Mouse (Mus musculus) c-Kit-positive CD71-positive TER-119-negative erythroid progenitor cells, embryonic 14.5 days (primary cell): ENCODE results near the gene Abat.

Source experiments
- DNase-seq: peaks from one replicate; pipeline ENCODE4 v3.0.0-alpha.2; 2013; ENCODE audit warnings: low read depth

Gene Abat

DNA sequence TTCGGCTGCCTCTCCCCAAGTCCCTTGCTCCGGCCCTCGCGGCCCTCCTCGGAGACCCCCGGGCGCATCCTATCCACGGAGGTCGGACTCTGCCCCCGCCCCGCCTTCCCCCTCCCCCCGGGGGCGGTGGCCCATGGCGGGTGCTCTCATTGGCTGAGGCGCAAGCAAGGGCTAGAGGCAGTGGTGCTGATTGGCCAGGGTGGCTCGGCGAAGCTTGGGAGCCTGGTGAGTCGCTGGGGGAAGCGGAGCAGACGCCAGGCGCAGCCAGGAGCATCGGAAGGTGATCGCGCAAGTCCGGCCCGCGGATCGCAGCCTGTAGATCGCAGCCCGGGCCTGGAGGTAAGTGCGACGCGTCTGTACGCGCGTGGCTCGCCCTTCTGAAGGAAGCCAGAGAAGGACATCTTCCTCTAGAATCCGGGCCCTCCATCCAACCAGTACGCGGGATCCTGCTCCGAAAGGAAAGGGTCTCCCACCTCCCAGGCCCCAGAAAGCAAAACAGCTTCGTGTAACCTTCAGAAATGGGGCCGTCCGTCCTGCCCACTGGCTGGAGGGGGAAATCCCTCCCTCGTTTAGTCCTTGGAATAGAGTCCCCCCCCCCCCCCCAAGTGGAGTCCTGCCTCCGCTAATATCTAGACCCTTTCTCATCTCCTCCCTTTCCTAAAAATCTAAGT lies at the start of gene Abat:
Gene Abat, plus strand, starts transcription at position 194 of the 671 bp plus-strand sequence.
- DNase-seq: peak; percentile 24

DNA sequence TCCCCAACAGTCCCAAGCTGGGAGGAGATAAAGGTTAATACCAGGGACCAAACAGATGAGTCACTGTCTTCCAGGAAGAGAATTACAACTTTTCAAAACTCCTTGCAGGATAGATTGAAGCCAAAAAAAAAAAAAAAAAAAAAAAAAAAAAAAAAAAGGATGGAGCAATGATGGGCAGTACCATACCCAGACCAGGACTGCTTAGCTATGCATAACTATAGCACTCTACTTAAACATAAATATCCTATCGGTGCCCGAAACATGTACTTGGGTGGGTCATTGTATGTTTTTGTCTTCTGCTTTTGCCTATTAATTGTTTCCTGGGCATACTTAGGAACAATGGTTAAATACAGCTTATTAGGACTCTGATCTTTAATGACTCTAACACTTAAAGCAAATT lies 43.1 kb upstream of the Abat start:
- no peak for DNase-seq

DNA sequence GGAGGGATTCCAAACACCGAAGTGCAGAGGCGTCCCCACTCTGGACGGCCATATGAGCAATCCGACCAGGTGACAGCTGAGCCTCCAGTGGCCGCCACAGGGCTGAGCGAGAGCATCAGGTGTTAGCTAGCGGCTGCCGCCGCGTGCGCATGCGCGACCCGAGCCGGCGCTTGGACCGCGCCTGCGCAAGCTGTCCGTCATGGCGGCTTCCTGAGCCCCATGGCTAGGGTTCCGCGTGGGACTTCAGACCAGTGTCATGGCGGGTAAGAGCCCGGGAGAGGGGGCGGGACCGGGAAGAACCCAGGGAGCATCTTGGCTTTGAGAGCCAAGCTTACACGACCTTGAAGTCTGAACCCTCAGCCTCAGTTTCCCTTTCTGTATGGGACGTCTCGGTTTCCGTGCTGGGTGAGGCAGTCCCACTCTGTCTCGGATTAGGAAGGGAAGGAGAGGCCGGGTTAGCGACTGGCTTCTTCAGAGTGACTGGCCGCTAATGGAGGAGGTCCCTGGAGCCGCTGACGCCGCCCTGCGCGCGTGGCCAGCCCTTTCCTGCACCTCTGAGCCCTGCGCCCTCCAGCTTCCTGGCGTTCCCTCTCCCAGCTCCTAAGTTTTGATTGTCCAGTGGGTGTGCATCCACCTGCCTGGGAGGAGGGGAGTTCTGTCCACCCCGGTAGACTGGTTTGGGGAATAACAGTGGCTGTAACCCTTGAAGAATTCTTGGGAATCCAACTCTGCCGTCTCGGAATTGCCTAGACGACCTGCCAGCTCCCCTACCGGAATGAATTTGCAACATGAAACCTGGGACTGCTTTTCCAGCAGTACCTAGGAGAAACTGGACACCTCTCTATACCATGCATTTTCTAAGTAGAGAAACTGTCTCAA lies 42.4 kb upstream of the Abat start, which contains the start of gene Mettl22:
Gene Mettl22, plus strand, starts transcription at position 186 of the 879 bp plus-strand sequence.
- peak; percentile 80 for DNase-seq

DNA sequence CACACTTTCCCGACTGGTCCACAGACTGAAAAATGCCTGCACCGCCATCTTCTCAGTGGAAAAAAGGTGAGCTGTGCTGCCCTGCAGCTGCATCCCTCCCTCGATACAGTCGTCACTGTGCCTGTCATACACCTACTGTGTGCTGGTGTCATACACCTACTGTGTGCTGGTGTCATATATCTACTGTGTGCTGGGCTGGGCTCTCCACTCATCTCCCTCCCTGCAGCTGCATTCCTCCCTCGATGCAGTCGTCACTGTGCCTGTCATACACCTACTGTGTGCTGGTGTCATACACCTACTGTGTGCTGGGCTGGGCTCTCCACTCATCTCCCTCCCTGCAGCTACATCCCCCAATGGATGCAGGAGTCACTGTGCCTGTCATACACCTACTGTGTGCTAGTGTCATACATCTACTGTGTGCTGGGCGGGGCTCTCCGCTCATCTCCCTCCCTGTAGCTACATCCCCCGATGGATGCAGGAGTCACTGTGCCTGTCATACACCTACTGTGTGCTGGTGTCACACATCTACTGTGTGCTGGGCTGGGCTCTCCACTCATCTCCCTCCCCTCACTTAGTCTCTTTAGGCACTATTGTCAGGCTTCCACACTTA lies 25.7 kb upstream of the Abat start:
- DNase-seq: no peak

DNA sequence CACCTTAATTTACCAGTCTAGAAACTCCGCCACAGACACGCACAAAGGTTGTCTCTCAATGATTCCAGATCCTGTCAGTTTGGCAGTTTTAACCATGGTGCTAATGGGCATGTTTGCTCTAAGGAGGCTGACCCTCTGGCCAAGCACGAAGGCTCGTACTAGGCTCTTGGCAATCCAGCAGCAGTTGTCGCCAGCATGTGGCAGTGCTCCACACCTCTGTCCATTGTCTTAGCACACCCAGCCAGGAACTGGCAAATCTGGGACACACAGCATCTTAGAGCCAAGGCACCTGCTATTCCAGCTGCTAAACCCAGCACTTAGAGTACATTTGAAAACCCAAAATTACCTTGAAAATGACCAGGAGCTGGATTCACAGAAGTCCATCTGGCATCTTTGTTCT lies 23.9 kb upstream of the Abat start:
- DNase-seq: no peak

DNA sequence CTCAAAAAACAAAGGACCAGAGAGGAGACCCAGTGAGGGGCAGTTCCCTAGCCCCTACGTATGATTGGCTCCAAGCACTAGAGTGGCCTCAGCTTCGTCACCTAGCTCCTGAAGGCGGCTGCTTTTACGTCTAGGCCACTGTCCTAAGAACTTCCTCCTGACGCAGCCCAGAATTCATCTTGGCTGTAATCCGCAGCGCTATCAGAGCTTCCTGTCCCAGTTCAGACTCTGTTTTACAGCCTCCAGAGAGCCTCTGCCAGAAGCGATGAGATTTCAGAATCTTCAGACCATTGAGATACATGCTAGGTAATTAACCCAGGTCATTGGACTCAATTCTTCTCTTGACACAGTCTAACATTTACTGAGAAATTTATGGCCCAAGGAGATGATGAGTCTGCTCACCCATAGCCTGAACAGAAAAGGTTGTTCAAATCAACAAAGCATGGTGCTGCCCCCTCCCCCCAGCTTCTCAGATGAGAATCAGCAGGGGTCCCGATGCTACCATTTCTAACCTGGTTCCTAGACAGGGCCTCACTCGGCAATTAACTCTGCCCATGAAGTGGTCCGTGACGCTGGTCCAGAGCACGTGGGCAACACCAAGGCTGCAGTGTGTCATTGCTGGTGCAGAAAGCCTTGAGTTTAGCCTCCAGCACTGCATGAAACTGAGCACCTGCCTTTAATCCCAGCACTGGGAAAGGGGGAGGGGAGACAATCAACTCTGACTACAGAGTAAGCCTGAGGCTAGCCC lies 21.3 kb upstream of the Abat start:
- no peak for DNase-seq

DNA sequence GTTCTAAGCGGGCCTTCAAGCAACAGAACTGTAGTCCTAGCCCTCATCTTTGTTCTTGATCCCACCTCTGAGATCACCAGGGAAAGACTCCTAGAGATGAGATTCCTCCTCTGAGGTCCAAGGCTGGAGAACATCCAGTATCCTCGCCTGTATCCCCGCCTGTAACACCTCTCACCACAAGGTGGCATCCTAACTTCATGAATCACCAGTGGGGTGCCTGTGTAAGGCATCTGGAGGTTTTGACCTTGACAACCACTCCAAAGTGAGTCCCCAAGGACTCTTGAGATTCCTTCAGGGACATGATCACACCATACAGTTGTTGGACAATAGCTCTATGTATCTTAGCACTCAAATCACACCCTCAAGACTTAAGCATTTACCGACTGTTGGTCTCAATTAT lies 19.0 kb upstream of the Abat start:
- DNase-seq: peak; percentile 43

DNA sequence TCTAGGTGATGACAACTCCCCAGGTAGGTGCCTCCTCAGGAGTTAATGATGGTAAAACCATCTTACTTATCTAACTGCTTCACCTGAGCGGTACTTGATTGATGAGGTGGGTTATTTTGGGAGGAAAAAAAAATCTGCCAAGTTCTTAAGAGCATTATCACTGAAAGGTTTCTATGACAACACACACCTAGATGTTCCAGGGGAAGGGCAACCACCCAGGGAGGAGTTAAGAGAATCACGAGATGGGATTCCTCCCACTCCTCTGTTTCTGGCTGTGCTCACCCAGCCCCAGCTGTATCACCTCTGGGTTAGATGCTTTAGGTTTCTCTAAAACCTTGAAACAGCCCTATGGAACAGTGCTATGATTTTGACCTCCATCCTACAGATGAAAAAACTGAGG lies 16.3 kb upstream of the Abat start:
- DNase-seq: no peak

DNA sequence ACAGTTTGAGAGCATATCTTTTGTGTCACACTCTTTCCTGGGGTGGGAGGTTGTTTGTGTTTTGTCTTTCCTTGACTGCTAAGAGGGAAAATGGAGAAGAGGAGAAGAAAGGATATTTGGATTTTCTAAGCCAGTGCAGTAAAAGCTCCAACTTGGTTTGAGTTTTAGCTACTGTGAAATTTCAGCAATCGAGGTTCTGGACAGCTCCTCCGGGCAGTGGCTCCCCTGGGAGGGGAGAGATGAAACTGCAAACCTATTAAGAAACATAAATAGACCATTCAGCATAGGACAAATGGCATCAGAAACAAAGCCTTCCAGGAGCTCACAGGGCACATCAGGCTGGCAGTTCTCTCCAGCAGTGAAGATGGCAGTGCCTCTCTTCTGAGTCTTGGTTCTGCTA lies 9.0 kb upstream of the Abat start:
- no peak for DNase-seq

DNA sequence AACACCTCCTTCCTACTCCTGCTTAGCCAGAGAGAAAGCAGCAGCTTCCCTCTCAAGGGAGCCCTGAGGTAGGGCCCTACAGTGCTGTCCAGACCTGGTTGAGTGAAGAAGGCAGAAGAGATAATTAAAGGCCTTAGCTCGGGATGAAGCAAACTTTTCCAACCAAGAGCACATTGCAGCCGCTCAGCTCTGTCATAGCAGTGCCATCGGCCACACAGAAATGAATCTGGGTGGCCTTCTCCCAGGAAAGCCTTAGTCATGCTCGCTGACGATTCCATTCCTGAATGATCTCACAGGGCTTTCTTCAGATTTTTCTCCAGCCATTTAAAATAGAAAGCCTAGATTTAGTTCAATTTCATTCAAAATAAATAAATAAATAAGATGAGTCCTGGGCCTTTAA lies 3.3 kb upstream of the Abat start:
- DNase-seq: no peak

DNA sequence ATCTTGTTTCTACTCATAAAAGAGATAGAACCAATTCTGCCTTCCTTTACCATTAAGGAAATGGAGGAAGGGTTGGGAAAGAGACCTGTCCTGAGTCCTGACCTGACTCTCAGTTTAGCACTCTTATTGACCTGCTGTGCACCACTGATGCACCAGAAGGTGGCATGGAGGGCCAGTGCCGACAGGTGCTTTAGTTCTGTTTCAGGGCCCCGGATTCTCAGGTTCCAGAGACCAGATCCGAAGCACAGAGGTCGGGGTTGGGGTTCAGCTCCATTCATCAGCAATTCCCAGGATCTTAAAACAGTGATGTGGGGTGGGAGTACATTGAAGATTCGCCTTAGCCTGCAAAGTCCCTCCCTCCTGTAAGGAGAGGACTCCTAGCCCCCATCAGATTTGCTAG lies 399 bp upstream of the Abat start:
- DNase-seq: no peak

DNA sequence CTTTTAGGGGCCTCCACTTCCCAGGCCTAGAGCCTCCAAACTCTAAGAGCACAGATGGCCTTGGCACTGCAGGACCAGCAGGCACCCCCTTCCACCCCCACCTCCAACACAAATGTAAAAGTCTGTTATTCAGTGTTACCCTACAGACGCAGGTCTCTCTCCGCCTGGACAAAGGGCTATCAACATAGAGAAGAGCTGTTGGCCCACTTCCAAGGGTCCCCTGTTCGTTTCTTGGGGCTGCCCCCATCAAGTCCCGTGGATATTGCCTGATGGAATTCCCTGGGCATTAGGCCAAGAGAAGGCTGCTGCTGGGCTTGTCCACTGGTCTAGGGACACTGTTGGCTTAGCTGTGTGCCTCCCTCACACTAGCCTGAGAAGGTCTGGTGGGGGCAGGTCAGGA lies 951 bp downstream of the Abat start:
- no peak for DNase-seq

DNA sequence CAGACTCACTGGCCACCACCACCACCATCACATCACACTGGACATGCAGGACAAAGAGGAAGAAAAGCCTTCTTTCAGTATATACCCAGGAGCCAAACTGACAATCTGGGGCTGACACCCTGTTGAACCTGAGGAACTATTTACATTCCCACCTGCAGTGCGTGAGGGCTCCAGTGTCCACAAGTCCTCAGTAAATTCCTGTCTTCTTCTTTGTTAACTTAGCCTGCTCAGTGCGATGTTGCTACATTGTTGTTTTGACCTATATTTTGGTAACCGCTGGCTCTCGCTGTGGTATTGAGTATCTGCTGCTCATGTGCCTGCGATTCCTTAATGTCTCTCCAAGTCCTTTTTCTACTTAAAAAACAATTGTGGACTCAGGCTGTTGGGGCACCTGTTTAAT lies 7.3 kb downstream of the Abat start:
- DNase-seq: no peak

DNA sequence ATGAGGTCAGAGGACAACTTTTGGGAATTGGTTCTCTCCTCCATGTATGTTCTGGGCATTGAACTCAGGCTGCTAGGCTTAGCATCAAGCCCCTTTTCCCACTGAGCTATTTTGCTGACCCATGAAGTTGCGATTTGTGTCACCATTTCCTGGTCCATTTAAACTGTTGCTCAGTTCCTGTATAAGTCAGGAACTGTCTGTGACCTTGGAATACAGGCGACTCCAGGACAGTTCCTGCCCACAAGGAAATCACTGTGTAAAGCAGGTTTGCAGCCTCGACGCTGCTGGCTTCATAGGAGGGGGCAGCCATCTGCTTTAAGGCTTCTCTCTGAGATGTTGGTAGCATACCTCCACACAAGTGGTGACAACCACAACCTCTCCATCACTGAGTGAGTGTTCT lies 8.1 kb downstream of the Abat start:
- no peak for DNase-seq

DNA sequence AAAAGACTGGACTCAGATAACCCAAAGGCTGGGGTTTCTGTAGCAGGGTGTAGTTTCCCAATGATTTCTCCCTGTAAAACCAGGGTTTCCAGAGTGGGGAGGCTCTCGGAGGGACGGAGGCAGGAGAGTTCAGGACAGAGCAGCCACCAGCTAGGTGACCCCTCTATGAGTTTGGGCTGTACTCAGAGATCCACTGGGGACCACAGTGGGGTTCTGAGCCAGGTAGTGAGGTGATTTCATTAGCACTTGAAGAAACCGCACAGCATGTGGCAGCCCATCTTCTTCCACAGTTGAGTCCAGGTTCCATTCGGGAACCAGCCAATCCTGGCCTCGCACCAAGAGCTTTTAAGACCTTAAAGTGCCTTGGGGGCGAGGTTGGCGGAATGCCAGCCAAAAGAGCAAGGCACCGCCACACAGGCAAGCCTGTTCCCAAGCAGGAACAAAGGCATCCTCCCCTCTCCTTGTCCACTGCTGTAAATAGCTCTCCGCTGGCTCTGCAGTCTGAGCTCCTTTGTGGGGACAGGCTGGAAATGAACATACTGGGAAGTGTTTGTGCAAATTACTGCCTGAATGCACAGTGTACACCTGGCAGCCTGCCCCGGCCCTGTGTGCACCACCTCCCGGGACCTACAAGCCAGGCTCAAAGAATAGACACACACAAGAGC lies 10.4 kb downstream of the Abat start:
- no peak for DNase-seq

DNA sequence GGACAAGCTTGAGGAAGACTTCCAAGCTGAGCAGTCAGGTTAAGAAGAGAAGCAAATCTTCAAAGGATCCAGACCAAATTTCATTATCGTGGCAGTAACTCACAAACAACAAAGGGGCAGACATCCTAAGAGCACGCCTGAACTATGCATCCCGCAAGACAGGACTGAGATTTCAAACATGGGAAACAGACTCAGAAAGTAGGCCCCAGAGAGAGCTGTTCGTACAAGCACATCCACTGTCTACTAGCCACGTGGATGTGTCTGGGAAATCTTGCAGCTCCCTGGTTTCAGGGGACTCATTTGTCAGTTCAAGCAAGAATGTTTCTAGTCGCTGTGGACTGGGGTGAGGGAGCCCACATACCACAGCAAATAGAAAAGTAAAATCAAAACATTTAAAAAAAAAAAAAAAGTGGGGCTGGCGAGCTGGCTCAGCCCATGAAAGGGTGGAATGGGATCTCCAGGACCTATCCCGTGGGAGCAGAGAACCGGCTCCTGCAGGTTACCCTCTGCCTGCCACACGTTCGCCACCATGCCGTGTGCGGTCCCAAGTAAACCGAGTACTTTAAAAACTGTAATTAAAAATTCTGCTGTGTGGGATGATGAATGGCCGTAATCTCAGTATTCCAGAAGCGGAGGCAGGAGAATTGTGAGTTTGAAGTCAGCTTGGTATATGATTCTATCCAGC lies 11.1 kb downstream of the Abat start:
- DNase-seq: no peak

DNA sequence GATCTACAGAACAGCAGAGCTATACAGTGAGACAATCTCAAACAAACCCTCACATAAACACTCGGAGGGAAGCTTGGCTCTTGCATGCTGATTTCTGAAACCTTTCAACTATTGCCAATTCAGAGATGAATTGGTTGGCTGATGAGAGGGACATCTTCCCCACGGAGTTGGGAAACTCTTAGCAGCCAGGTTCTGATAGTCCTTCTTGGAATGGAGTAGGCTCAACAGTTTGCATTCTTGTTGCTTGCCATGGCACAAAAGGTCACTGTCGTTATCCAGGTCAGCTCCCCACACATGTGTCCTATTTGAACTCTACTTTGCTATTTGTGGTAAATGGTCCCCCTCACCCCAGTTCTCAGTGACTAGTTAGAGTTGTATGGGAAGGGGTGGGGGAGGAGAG lies 12.1 kb downstream of the Abat start:
- no peak for DNase-seq

DNA sequence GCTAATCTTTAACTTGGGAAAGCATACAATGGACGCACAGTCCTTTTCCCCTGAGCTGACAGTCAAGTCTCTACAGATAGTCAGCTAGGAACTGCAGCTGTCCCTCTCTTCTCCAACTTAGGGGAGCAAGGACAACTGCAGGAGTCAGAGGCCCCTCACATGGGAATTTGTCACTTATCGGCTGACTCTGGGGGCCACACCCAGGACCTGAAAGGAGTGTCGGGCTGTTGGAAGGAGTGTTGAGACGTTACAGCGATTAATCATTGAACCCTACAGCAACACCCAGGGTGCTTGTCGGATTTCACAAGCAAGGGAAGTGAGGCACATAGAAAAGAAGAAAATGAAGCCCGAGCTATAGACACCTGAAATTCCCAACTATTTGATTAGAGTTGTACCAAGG lies 12.6 kb downstream of the Abat start:
- DNase-seq: no peak

DNA sequence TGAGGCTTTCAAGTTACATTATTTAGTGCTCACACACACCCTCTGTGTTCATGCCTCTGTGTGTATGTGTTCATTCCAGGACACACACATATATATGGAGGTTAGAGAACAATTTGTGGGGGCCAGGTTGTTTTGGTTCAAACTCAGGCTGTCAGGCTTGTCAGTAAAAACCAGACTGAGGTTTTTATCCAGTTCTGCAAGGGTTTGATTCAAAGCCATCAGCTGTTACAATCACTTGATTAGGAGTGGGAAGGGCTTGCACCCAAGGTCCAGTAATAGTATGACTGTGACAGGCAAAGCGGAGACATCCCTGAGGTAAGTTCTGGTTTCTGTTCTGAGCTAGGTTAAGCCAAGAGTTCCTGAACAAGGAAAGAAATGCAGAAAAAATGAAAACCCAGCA lies 16.2 kb downstream of the Abat start:
- DNase-seq: no peak

DNA sequence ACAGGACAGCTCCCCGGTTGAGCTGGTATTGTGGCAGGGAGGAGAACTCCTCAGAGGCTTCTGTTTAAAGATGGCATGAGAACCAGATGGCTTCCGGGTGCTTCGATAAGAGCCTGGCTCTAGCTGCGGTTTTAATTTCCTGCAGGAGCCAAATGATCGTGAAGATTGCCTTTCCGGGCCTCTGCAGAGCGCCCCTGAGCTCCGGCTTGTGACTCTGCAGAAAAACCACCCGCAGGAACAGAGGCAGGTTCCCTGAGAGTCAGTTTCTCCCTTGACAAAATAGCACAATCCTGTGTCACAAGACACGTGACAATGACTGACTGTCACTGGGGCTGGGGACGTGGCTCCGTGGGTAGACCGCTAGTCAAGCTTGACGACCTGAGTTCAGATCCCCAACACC lies 16.8 kb downstream of the Abat start:
- DNase-seq: no peak

DNA sequence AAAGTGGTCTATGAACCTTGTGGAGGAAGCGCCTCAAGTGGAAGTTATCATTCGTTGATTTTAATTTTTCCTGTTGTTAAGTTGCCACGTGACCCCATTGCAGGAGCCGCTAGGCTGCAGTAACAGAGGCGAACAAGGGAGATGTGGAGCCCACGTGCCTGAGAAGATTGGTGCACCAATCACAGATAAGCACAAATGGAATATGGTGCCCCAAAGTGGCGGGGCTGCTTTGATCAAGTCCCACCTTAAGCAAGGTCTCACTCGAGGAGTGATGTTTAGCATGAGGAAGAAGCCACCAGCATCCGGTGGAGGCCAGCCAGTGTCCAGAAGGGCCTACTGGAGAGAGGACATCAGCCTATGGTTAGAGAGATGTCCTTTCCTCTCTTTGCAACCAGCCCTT lies 19.2 kb downstream of the Abat start:
- no peak for DNase-seq
